Mouse (Mus musculus) CD4-positive, CD25-positive, alpha-beta regulatory T cell, adult 4 months (primary cell): ENCODE measurements around the gene Ssr4. TPM values are rescaled to one million over a fixed set of nuclear protein-coding genes. Genes with fewer than 3 reads are reported as not detected.

ENCODE experiments used
- ATAC-seq: one replicate; pipeline ENCODE4 v1.8.0; 2017
- polyA plus RNA-seq, 2 experiments: library from polyadenylated mRNA; unstranded; fragments of 100-300 nt; shearing (Covaris generic); gene quantifications; one replicate each; pipeline ENCODE4 v1.2.1; 2017

Ssr4 gene
- polyA plus RNA-seq, 2 experiments from 2014 or later = 214 to 239 TPM

DNA sequence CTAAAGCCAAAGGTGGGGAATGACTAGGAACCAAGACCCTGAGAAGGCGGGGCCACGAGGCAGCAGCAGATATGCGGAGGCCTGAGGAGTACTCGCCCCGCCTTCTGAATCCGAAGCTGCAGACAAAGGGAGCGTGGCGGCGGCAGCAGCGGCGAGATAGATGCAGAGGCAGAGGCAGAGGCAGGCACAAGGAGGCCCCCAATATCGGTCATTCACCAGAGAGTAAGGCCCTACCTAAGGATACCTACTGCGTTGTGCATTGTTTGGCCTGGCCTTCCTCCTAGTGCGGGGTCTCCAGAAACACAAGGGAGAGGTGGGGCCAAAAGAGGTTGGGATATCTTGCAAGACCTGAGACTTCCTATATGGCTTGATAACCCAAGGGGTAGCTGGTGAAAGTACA is 28.2 kb downstream of the Ssr4 start:
- ATAC-seq = no peak

DNA sequence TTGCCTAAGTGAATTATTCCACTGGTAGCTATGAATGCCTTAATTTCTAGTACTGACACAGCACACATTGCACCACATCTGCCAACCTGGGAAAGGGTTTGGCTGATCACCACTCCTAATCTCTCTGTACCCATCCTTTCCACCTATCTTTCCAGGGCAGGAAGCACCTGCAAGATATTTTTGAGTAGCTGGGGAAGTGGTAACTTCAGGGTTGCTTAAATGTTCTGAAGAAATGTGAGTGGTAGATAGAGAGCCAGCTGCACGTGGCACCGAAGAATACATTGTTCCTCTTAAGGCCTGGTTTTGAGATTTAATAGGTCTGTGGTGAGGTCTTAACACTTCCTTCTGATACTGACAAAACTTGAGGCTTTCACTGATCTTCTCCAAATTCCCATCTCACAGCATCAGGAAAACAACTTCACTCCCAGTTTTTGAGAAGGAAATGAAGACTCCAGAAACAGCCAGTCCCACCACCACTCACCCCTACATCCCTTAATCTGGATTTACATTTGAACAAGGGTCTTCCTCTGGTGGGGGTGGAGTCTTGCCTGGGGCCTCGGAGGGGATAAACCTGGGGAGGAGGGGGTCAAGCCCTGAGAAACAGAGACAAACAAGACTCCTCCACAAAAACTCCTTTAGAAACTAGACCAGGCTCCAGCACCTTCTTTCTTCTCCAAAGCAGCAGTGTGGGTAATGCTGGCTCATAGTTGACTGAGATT is 29.9 kb downstream of the Ssr4 start:
- ATAC-seq = no peak

DNA sequence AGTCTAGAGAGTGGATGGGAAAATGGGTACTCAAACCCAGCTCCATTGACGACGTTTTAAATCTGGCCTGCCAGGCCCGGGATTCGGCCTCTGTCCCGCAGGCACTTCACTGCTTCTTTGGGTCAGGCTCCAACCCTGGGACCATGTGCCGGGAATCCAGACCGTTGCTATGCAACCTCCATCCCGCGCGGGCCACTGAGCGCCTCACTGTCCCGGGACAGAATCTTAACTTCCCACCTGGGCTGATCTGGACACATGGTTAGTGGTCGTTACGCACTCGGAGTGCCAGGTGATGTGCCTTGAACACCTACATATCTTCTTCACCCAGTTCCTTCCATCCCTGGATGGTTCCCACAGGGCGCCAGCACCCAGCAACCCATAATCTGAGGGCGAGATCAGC is 36.9 kb downstream of the Ssr4 start:
- no peak for ATAC-seq

DNA sequence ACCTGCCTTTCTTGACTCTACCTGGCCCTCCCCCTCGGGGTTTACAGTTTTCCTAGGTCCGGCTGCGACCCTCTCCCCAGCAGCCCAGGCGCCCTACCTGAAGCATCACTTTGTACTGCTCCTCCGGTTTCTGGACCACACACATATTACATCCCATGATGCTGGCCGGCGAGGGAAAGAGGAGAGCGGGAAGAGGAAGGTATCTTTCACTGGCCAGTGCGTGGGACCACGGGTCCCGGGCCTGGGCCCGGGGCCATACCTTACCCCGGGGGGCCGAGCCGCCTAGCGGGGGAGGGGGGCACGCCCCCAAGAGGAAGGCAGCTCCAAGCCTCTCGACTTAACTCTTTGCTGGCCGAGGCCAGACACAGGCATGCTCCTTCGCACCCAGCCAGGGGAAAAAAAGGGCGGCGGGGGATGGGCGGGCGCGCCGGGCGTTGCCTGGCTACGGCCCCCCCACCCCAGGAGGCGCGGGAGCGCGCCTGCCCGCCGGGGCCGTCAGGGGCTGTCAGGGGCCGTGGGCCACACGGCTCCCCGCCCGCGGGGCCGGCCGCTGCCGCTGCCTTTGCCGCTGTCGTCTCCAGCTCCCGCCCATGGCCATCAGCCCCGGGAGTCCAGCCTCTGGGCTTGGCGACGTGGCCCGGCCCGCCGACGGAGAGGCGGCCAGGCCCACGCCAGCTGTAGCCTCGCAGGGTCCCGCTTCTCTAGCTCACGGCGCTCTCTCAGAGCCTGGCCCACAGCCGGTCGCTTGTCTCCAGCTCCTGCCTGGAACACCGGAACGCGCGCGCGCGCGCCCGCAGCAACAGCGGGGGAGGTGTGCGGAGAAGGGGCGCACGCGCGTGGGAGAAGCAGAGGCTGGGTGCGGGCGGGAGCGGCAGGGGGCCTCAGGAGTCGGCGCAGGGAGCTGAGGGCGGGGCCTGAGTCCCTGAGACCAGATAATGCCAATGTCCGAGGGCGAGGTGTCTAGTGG is 37.6 kb downstream of the Ssr4 start, which contains the start of gene Pdzd4:
TSS of gene Pdzd4 (minus strand) at position 785 of the 967 bp plus-strand sequence.
- ATAC-seq = no peak

- no peak for ATAC-seq
These were observed 48.9 kb downstream of the Ssr4 start for GRCm38 (mm10) chrX:73835731-73836130.

- no peak for ATAC-seq
These were observed 49.9 kb downstream of the Ssr4 start for GRCm38 (mm10) chrX:73836691-73837090.

Other genes starting within 250 kb of the Ssr4 start
- gene Dusp9, start 147.6 kb upstream of the Ssr4 start, polyA plus RNA-seq = under 1 TPM in 1 of 2 experiments, not detected in 1; 0.31 TPM
- 1 to 10 TPM; 2.6 to 2.7 TPM for gene Pnck, start 126.9 kb upstream of the Ssr4 start, polyA plus RNA-seq
- gene Slc6a8, start 113.9 kb upstream of the Ssr4 start, polyA plus RNA-seq = under 1 TPM; 0.63 TPM
- 100 to 1,000 TPM; 283 to 291 TPM for gene Bcap31, start 70.9 kb upstream of the Ssr4 start, polyA plus RNA-seq
- gene Abcd1, start 70.4 kb upstream of the Ssr4 start, polyA plus RNA-seq = 10 to 100 TPM; 23.3 to 44.3 TPM
- not detected for gene Plxnb3, start 29.9 kb upstream of the Ssr4 start, polyA plus RNA-seq
- 1 to 10 TPM in 1 of 2 experiments, under 1 TPM in 1; 0.12 to 3.4 TPM for gene Srpk3, start 12.6 kb upstream of the Ssr4 start, polyA plus RNA-seq
- gene Idh3g, start 131 bp upstream of the Ssr4 start, polyA plus RNA-seq = 100 to 1,000 TPM; 146 to 173 TPM
- gene Pdzd4, start 37.9 kb downstream of the Ssr4 start, polyA plus RNA-seq = under 1 TPM; 0.08 to 0.16 TPM
- gene Avpr2, start 105.1 kb downstream of the Ssr4 start, polyA plus RNA-seq = 1 to 10 TPM; 2.6 to 3.3 TPM
- 10 to 100 TPM in 1 of 2 experiments, 1 to 10 TPM in 1; 7.3 to 13.0 TPM for gene L1cam, start 109.1 kb downstream of the Ssr4 start, polyA plus RNA-seq
- gene Arhgap4, start 134.8 kb downstream of the Ssr4 start, polyA plus RNA-seq = 100 to 1,000 TPM; 162 to 239 TPM
- gene Naa10, start 134.9 kb downstream of the Ssr4 start, polyA plus RNA-seq = 100 to 1,000 TPM; 181 to 200 TPM
- gene Renbp, start 143.8 kb downstream of the Ssr4 start, polyA plus RNA-seq = 10 to 100 TPM in 1 of 2 experiments, 1 to 10 TPM in 1; 6.4 to 15.1 TPM
- gene Hcfc1, start 179.3 kb downstream of the Ssr4 start, polyA plus RNA-seq = 10 to 100 TPM; 34.2 to 45.5 TPM
- gene Irak1, start 236.9 kb downstream of the Ssr4 start, polyA plus RNA-seq = 10 to 100 TPM; 19.8 to 23.1 TPM